Mouse (Mus musculus): ENCODE results near the gene Spint3.
A peak's percentile ranks its signal among the peaks of the same experiment; 100 is the strongest.

The Spint3 gene

GRCm38 (mm10) chr2:164549963-164550894 lies 23.0 kb downstream of the Spint3 start:
- DNase-seq (ENCODE audit: low read depth, low spot score) = no peak

DNA sequence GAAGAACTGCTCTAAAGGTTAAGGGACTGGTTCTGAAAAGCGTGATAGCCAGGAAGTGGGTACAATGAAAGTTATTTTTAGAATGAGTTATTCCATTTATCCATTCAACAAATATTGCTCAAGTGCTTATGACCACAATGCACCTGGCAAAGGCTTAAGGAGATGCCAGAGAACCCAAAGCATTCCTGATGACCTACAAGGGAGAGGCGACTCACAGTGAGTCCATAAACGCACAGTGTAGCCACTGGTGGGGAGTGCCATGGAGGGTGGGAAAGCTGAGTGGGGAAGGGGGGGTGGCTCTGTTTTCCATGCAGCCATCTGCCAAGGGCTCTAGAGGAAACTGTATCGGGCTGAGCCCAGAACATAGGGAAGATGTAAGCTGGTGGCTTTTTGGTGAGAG lies 23.9 kb downstream of the Spint3 start:
- DNase-seq (ENCODE audit: low read depth, low spot score) = no peak

GRCm38 (mm10) chr2:164544454-164545097 lies 28.7 kb downstream of the Spint3 start:
- DNase-seq (ENCODE audit: low read depth, low spot score) = no peak

GRCm38 (mm10) chr2:164543745-164544144 lies 29.5 kb downstream of the Spint3 start:
- no peak for DNase-seq (ENCODE audit: low read depth, low spot score)

DNA sequence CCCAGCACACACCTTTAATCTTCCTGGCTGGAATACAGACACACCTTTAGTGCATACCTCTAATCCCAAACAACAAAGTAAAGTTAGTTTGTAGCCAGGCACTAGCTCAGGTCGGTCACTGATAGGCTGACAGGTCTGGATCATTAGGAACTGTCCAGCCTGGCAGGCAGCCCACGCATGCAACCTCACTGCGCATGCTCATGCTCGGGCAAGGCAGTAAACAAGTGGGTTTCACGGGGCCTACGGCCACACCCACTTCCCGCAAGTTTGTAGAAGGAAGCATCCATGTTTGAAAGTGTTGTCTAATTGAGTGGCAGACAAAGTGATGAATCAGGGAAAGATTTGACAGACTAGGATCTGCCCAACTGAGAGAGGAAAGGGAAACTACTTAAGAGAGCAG lies 30.7 kb downstream of the Spint3 start:
- DNase-seq (ENCODE audit: low read depth, low spot score) = no peak

- no peak for DNase-seq (ENCODE audit: low read depth, low spot score)
Observed at GRCm38 (mm10) chr2:164542132-164542531, 31.1 kb downstream of the Spint3 start.

DNA sequence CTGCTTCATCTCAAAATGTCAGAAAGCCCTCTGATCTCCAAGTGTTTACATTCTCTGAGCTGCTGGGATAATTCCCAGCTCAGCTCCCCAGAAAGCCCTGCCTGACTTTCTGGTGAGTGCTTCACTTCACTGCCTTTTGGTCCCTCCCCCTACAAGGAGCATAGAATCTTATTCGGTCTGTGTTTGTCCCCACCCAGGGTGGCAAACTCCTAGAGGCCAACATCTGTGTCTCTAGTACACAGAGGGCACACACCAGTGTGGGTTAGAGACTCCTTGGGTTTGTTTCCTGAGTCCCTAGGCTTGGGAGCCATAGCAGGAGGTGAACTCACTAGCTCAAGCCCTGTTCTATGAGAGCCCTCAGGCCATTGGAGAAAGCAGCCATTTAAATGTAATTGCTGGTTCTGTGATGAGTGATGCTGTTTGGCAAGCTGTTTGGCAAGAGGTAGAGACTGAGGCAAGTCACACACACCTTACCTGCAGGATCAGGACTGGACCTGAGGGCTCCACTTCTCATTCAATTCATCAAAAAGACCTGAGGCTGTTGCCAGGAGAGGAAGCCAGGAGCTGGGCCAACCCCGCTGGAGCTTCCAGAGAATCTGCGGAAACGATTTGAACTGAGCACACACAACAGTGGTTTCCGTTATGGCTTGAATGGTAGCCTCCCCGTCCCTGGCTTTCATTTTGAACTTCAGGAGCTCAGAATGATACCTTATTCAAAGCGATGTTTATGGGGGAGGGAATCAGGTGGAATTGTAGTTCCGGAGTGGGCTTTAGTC lies 32.4 kb downstream of the Spint3 start:
- no peak for DNase-seq (ENCODE audit: low read depth, low spot score)

- no peak for DNase-seq (ENCODE audit: low read depth, low spot score)
Observed at GRCm38 (mm10) chr2:164537003-164537402, 36.3 kb downstream of the Spint3 start.

- DNase-seq (ENCODE audit: low read depth, low spot score) = no peak
Observed at GRCm38 (mm10) chr2:164534315-164534714, 38.9 kb downstream of the Spint3 start.

GRCm38 (mm10) chr2:164531169-164531568 lies 42.1 kb downstream of the Spint3 start:
- DNase-seq (ENCODE audit: low read depth, low spot score) = peak; percentile 76

DNA sequence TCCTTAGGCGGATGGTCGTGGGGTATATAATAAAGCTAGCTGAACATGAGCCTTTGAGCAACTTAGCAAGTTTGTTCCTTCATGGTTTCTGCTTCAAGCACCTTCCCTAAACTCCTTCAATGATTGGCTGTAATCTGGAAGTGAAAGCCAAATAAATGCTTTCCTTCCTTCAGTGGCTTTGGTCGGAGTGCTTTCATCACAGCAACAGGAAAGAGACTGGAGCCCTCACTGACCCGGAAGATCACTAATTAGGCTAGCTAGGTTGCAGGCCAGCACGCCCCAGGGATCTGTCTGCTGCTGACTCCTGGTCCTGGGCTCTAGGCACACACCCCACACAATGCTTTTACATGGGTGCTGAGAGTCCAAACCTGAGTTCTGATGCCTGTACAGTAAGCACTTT lies 44.7 kb downstream of the Spint3 start:
- no peak for DNase-seq (ENCODE audit: low read depth, low spot score)

DNA sequence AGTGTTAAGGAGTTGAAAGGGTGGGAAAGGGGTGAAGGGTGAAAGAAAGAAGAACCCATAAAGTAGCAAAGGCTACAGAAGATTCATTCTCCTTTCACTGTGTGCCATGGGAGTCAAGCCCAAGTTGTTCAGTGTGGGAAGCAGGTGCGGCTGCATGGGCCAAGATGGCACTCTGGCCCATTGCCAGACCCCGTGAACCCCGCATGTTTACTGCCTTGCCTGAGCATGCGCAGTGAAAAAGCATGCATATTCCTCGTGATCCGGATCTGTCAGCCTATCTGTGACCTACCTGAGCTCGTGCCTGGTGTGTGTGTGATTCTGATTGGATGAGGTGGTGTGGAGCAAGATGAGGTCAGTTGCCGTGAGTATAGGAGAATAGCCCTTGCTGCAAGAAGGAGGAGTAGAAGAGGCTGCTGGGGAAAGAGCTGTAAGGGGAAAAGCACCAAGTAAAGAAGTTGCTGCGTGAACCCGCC lies 49.9 kb downstream of the Spint3 start:
- no peak for DNase-seq (ENCODE audit: low read depth, low spot score)

GRCm38 (mm10) chr2:164522280-164522679 lies 51.0 kb downstream of the Spint3 start:
- DNase-seq (ENCODE audit: low read depth, low spot score) = no peak

GRCm38 (mm10) chr2:164521841-164522240 lies 51.4 kb downstream of the Spint3 start:
- no peak for DNase-seq (ENCODE audit: low read depth, low spot score)

GRCm38 (mm10) chr2:164520782-164521181 lies 52.5 kb downstream of the Spint3 start:
- no peak for DNase-seq (ENCODE audit: low read depth, low spot score)
